Mouse (Mus musculus): Measurements from ENCODE around the gene C1qtnf1.

The C1qtnf1 gene

GRCm38 (mm10) chr11:118433398-118433868 is 5.4 kb downstream of the C1qtnf1 start:
- in situ Hi-C loops (cut with MboI, MseI): no loop called here

- in situ Hi-C loops (cut with MboI, MseI): no loop called here
Measured at GRCm38 (mm10) chr11:118434093-118434492, 6.1 kb downstream of the C1qtnf1 start.

GRCm38 (mm10) chr11:118436471-118436935 is 8.5 kb downstream of the C1qtnf1 start:
- in situ Hi-C loops (cut with MboI, MseI): no loop called here

DNA sequence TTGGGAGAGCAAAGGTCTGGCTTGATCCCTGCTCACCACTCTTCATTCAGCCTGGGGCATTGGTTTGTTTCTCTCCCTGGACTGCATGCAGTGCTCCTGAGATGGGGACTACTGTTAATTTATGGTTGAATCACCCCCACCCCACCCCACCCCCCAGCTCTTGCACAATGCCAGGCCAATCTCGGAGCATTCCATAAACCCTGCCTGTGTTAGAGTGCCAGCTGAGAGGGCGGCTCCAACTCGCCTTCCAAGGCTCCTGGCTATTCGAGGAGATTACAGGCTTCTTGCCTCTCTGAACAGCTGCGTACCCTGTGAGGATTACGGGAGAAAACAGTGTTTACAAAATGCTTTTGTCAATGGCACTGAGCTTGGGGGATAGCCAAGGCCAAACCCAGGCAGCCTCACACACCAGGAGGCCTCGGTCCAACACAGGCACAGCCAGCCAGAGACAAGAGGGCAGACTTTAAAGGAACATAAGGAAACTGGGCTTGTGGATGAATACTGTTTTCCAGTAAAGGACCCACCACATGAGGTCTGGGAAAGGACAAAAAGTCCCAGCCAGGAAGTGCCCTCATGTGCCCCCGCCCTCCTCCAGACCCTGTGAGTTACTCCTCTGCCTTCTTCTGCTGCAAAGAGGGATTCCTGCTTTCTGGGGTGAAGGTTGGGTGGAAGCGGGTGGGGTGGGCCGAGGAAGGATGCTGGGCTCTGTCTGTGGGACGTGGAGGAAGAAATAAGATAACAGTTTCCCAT is 10.8 kb downstream of the C1qtnf1 start:
- in situ Hi-C loops (cut with MboI, MseI): no loop called here

DNA sequence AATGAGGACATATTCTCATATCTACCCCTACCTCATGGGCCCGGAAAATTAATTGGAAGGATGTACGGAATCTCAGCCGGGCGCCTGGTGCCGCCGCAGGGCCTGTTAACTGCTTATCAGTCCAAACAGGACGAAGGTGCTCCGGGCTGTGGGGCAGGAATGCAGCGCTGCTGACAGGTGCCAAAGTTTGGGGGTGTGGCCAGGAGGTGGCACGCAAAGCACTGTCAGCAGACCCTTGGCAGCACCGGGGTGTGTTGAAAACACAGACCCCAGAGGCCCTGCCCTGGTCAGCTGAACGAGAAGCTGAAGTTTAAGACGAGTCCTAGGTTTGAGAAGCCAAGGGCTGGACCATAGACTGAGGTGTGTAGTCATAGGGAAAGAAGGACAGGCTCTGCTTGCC is 14.7 kb downstream of the C1qtnf1 start:
- in situ Hi-C loops (cut with MboI, MseI): no loop called here

DNA sequence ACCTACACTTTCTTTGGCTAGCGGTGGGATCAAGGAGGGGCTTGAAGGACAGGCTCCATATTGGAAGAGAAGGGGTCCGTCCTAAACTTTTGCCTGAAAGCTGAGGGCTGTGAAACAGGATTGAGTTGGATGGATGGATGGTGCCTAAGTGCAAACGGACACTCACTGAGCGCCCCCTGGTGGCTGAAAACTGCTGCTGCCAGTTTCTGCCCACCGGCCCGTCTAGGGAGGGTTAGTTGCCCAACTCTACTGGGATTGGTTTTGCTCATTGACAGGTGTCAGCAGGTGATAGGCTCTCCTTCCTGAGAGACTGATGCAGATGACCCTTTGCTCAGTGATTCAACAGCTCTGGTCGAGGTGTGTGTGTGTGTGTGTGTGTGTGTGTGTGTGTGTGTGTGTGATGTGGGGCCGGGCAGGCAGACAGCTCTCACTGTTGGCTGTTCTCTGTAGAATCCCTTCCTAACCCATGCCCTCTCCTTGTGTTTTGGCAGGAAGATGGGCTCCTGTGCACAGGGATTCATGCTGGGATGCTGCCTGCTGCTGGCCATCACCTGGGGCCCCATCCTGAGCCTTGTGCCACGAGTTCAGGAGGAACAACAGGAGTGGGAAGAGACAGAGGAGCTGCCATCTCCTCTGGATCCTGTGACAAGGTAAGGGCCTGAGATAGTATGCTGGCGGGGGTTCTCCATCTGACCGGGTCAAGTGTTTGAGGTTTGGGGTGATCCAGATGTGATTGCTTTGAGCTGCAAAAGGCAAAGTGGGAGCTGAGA is 15.4 kb downstream of the C1qtnf1 start:
- in situ Hi-C loops (cut with MboI, MseI): no loop called here

- in situ Hi-C loops (cut with MboI, MseI): loop anchor here (5.0 kb wide), 1 partner anchor 41 kb away; no protein-coding TSS in a partner anchor
Measured at GRCm38 (mm10) chr11:118445843-118446242, 17.8 kb downstream of the C1qtnf1 start.

DNA sequence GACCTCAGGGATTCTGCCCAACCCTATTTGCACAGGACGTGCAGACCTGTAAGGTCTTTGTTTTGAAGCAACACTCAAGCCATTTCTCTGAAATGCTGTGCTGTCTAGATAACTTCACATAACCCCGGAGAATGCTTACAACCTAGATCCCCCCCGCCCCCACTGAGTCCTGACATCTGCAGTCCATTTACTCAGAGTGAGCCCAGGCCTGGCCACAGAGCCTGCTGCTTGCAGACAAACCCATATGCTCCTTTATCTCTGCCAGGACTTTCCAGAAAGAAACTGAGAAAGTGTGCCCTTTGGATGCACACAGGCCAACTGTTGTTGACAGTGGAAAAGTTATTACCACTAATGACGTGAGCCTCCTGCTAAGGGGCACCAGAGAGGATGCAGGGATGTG is 19.3 kb downstream of the C1qtnf1 start:
- in situ Hi-C loops (cut with MboI, MseI): loop anchor here (5.0 kb wide), 1 partner anchor 40 kb away; no protein-coding TSS in a partner anchor

DNA sequence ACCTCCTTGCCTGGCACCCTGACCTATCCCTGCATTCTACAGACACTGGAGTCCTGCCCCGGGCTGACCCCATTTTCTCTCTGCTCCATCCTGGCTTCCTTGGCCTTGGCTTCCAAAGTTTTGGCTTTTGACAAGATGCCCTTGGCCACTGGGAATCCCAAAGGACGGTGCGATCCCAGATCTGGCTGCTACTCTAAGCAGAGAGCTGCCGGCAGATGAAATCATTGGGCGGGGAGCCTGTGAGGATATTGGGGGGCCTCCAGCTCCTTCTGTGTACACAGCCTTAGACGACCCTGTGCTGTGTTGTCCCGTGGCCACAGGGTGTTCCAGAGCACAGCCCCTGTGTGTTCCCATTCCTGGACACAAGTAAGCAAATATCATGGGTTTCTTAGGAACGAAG is 20.4 kb downstream of the C1qtnf1 start:
- in situ Hi-C loops (cut with MboI, MseI): loop anchor here (5.0 kb wide), 1 partner anchor 39 kb away; no protein-coding TSS in a partner anchor

GRCm38 (mm10) chr11:118451211-118451610 is 23.2 kb downstream of the C1qtnf1 start:
- in situ Hi-C loops (cut with MboI, MseI): no loop called here

GRCm38 (mm10) chr11:118452955-118453354 is 25.0 kb downstream of the C1qtnf1 start:
- in situ Hi-C loops (cut with MboI, MseI): no loop called here

GRCm38 (mm10) chr11:118453886-118454671 is 26.1 kb downstream of the C1qtnf1 start:
- in situ Hi-C loops (cut with MboI, MseI): no loop called here

DNA sequence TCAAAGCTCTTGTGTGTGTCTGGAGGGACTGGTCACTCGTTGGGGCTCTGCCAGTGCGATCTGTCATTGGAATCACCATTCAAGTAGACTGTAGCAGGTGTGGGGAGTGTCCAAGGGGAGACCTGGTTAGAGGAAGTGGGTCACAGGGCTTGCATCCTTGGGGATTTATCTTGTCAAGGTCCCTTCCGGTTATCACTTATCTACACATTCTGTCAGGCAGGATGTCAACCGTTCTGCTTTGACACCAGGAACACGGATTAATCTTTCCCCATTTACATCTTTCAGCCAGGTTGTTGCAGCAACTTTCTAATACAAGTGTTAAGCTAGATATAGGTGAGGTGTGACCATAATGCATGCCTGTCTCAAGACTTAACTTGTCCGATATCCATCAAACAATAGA is 27.8 kb downstream of the C1qtnf1 start:
- in situ Hi-C loops (cut with MboI, MseI): no loop called here

DNA sequence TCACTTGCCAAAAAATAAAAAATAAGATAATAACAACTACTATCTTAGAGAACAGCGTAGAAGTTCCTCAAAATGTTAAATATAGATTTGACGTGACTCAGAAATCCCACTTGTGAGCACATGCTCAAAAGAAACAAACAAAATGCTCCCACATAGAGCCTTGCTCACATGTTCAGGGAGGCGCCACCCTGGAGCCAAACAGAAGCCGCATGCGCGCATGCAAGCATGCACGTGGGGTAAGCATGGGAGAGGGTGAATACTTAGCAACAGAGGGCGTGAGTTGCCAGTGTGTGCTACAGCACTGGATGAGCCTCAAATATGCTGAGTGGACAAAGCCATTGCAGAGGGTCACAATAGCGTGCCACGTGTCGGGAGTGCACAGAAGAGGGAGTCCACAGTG is 28.9 kb downstream of the C1qtnf1 start:
- in situ Hi-C loops (cut with MboI, MseI): no loop called here

- in situ Hi-C loops (cut with MboI, MseI): no loop called here
Measured at GRCm38 (mm10) chr11:118459051-118459450, 31.0 kb downstream of the C1qtnf1 start.

- in situ Hi-C loops (cut with MboI, MseI): no loop called here
Measured at GRCm38 (mm10) chr11:118459536-118459935, 31.5 kb downstream of the C1qtnf1 start.

DNA sequence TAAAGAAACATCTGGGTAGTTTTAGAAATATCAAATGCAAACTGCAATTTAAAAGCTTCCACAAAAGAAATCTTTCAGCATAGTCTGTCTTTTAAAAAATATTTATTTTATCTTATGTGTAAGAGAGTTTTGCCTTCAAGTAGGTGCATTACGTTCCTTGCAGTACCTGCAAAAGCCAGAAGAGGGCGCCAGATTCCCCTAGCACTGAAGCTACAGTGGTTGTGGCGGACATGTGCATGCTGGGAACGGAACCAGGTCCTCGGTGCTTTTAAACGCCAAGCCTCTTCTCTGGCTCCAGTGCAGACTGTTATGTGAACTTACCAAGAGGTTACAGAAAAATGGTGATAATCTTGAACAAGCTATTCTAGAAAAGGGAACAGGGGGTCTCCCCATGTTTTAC is 32.3 kb downstream of the C1qtnf1 start:
- in situ Hi-C loops (cut with MboI, MseI): no loop called here

GRCm38 (mm10) chr11:118467441-118468035 is 39.5 kb downstream of the C1qtnf1 start:
- in situ Hi-C loops (cut with MboI, MseI): no loop called here

DNA sequence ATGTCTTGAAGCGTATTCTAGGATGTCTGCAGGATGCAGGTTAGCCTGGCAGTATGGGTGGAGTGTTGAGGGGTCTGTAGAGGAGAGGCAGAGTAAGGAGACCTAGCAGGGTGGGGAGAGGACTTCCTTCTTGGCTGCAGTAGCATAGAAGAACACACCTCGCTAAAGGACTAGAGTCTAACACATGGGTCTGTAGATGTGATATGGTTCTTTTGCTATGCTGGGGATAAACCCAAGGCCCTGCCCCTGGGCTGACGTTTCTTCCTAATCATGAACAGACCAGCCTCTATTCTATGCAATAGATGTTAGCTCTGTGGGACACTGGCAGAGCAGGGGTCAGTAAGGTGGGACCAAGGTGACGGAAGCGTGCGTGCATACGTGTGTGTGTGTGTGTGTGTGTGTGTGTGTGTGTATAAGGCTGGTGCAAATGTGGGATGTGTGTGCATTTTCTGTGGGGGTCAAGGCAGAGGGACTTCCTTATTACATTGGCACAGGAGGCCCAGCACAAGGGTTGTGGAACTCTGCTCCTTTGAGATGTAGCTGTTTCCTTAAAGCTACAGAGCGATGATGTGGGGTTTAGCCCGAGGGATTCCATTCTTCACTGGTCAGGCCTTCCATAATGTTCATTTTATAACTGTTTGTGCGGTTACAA is 41.6 kb downstream of the C1qtnf1 start:
- in situ Hi-C loops (cut with MboI, MseI): no loop called here

- in situ Hi-C loops (cut with MboI, MseI): no loop called here
Measured at GRCm38 (mm10) chr11:118470234-118470966, 42.4 kb downstream of the C1qtnf1 start.

Measured in T-helper 1 cell (primary cell).